Mouse (Mus musculus): Measurements from ENCODE around the gene Adgre5. TPM values are rescaled to one million over a fixed set of nuclear protein-coding genes. Genes with fewer than 3 reads are reported as not detected.

The Adgre5 gene
- polyA plus RNA-seq, 1 experiment from 2014 or later = 17.1 TPM

- Histone ChIP-seq H3K4me1 (replicated peaks; ENCODE audit: control insufficient read depth, insufficient read depth) (no peaks in the 10 kb centered on the region), H3K36me3 (ENCODE audit: control insufficient read depth, insufficient read depth, low read length) (peaks cover 21% of the 10 kb centered on the region), H3K9me3 (ENCODE audit: control insufficient read depth, low read length) (no peaks in the 10 kb centered on the region), H3K4me2 (replicated peaks; ENCODE audit: low read depth) (no peak overlapping the region), H3K27ac (replicated peaks) (no peak overlapping the region), H3K27me3 (ENCODE audit: control insufficient read depth, insufficient read depth, low read length) (no peaks in the 10 kb centered on the region), H3K4me3 (ENCODE audit: low read depth, low read length) (no peak overlapping the region), H3K9ac (ENCODE audit: low read length) (no peak overlapping the region)
- TF ChIP-seq EP300 (optimal IDR thresholded peaks at IDR 0.05) = no peak
- no peak for TF ChIP-seq CTCF (IDR thresholded peaks at IDR 0.05; ENCODE audit: low read depth)
- ATAC-seq (ENCODE audit: low FRiP score, low TSS enrichment) = no peak
- no peak for DNase-seq (ENCODE audit: low spot score)
- WGBS = 95% methylated on average over 9 of the region's 9 CpGs
Observed at GRCm38 (mm10) chr8:83684517-83684916, 56.6 kb downstream of the Adgre5 start.

- TF ChIP-seq EP300 (optimal IDR thresholded peaks at IDR 0.05) (no peak), CTCF (IDR thresholded peaks at IDR 0.05; ENCODE audit: low read depth) (peak; percentile 33)
- 22% methylated on average over 6 of the region's 6 CpGs for WGBS
- H3K36me3 ChIP-seq (ENCODE audit: control insufficient read depth, insufficient read depth, low read length) = peaks cover 28% of the 10 kb centered on the region
Observed at GRCm38 (mm10) chr8:83681099-83681498, 60.0 kb downstream of the Adgre5 start.

GRCm38 (mm10) chr8:83680603-83681002 is 60.5 kb downstream of the Adgre5 start:
- Histone ChIP-seq H3K27ac (replicated peaks) (peak overlapping the region; percentile 30; the same call in 1 of the 2 replicates), H3K27me3 (ENCODE audit: control insufficient read depth, insufficient read depth, low read length) (no peaks in the 10 kb centered on the region), H3K36me3 (ENCODE audit: control insufficient read depth, insufficient read depth, low read length) (peaks cover 26% of the 10 kb centered on the region), H3K9me3 (ENCODE audit: control insufficient read depth, low read length) (no peaks in the 10 kb centered on the region), H3K4me1 (replicated peaks; ENCODE audit: control insufficient read depth, insufficient read depth) (no peaks in the 10 kb centered on the region), H3K4me3 (ENCODE audit: low read depth, low read length) (no peak overlapping the region), H3K9ac (ENCODE audit: low read length) (no peak overlapping the region), H3K4me2 (replicated peaks; ENCODE audit: low read depth) (no peak overlapping the region)
- 60% methylated on average over 5 of the region's 5 CpGs for WGBS
- TF ChIP-seq EP300 (optimal IDR thresholded peaks at IDR 0.05) (no peak), CTCF (IDR thresholded peaks at IDR 0.05; ENCODE audit: low read depth) (no peak)
- no peak for ATAC-seq (ENCODE audit: low FRiP score, low TSS enrichment)
- no peak for DNase-seq (ENCODE audit: low spot score)

More at GRCm38 (mm10) chr8:83681099-83681498, 60.0 kb downstream of the Adgre5 start:
- ATAC-seq (ENCODE audit: low FRiP score, low TSS enrichment) (0 out of 2 replicates have a peak, but pooled peaks have one; percentile 28), DNase-seq (ENCODE audit: low spot score) (no peak)
- no peak overlapping the region for H3K4me2 ChIP-seq (replicated peaks; ENCODE audit: low read depth)
- H3K4me3 ChIP-seq (ENCODE audit: low read depth, low read length) = no peak overlapping the region
- peak overlapping the region; percentile 30; the same call in 1 of the 2 replicates for H3K27ac ChIP-seq (replicated peaks)
- H3K4me1 ChIP-seq (replicated peaks; ENCODE audit: control insufficient read depth, insufficient read depth) = no peaks in the 10 kb centered on the region
- H3K27me3 ChIP-seq (ENCODE audit: control insufficient read depth, insufficient read depth, low read length) = no peaks in the 10 kb centered on the region
- no peak overlapping the region for H3K9ac ChIP-seq (ENCODE audit: low read length)
- no peaks in the 10 kb centered on the region for H3K9me3 ChIP-seq (ENCODE audit: control insufficient read depth, low read length)

- H3K9me3 ChIP-seq (ENCODE audit: control insufficient read depth, low read length) = no peaks in the 10 kb centered on the region
- WGBS = 87% methylated on average over 12 of the region's 12 CpGs
- no peak for ATAC-seq (ENCODE audit: low FRiP score, low TSS enrichment)
- no peak overlapping the region for H3K27ac ChIP-seq (replicated peaks)
- H3K9ac ChIP-seq (ENCODE audit: low read length) = no peak overlapping the region
- H3K4me1 ChIP-seq (replicated peaks; ENCODE audit: control insufficient read depth, insufficient read depth) = no peaks in the 10 kb centered on the region
- no peak for TF ChIP-seq CTCF (IDR thresholded peaks at IDR 0.05; ENCODE audit: low read depth)
- no peak for TF ChIP-seq EP300 (optimal IDR thresholded peaks at IDR 0.05)
- no peak overlapping the region for H3K4me2 ChIP-seq (replicated peaks; ENCODE audit: low read depth)
- no peaks in the 10 kb centered on the region for H3K27me3 ChIP-seq (ENCODE audit: control insufficient read depth, insufficient read depth, low read length)
- no peak overlapping the region for H3K4me3 ChIP-seq (ENCODE audit: low read depth, low read length)
- DNase-seq (ENCODE audit: low spot score) = no peak
- peaks cover 25% of the 10 kb centered on the region for H3K36me3 ChIP-seq (ENCODE audit: control insufficient read depth, insufficient read depth, low read length)
Observed at GRCm38 (mm10) chr8:83679866-83680265, 61.3 kb downstream of the Adgre5 start.

GRCm38 (mm10) chr8:83674497-83674896 is 66.6 kb downstream of the Adgre5 start:
- Histone ChIP-seq H3K4me1 (replicated peaks; ENCODE audit: control insufficient read depth, insufficient read depth) (no peaks in the 10 kb centered on the region), H3K9me3 (ENCODE audit: control insufficient read depth, low read length) (no peaks in the 10 kb centered on the region), H3K36me3 (ENCODE audit: control insufficient read depth, insufficient read depth, low read length) (peaks cover 24% of the 10 kb centered on the region), H3K4me2 (replicated peaks; ENCODE audit: low read depth) (no peak overlapping the region), H3K9ac (ENCODE audit: low read length) (no peak overlapping the region), H3K4me3 (ENCODE audit: low read depth, low read length) (no peak overlapping the region), H3K27me3 (ENCODE audit: control insufficient read depth, insufficient read depth, low read length) (no peaks in the 10 kb centered on the region), H3K27ac (replicated peaks) (no peak overlapping the region)
- no peak for TF ChIP-seq EP300 (optimal IDR thresholded peaks at IDR 0.05)
- TF ChIP-seq CTCF (IDR thresholded peaks at IDR 0.05; ENCODE audit: low read depth) = no peak
- ATAC-seq (ENCODE audit: low FRiP score, low TSS enrichment) = no peak
- WGBS = 86% methylated on average over 5 of the region's 5 CpGs
- DNase-seq (ENCODE audit: low spot score) = no peak

Small RNA genes lying within 50 kb of the gene (microRNA-seq; reads per million reads assigned to microRNA genes)
- not detected for gene Mir1668

Other genes starting within 250 kb of the Adgre5 start
- 0.04 TPM in 1 of 2 replicates, not detected in the other for gene Olfr370, start 205.5 kb downstream of the Adgre5 start, polyA plus RNA-seq (2015; fragmentation: Nextera tagmentation; extraction: Ambion mirVana)
- 327 and 344 TPM in 2 replicates for gene Ndufb7, start 174.7 kb downstream of the Adgre5 start, polyA plus RNA-seq (2015; fragmentation: Nextera tagmentation; extraction: Ambion mirVana)
- gene Tecr, start 133.4 kb downstream of the Adgre5 start, polyA plus RNA-seq (2015; fragmentation: Nextera tagmentation; extraction: Ambion mirVana) = 413 and 424 TPM in 2 replicates
- gene Dnajb1, start 133.1 kb downstream of the Adgre5 start, polyA plus RNA-seq (2015; fragmentation: Nextera tagmentation; extraction: Ambion mirVana) = 36.9 and 39.9 TPM in 2 replicates
- gene Gipc1, start 88.6 kb downstream of the Adgre5 start, polyA plus RNA-seq (2015; fragmentation: Nextera tagmentation; extraction: Ambion mirVana) = 171 and 183 TPM in 2 replicates
- gene Ptger1, start 74.6 kb downstream of the Adgre5 start, polyA plus RNA-seq (2015; fragmentation: Nextera tagmentation; extraction: Ambion mirVana) = 5.6 and 5.9 TPM in 2 replicates
- gene Pkn1, start 42.1 kb downstream of the Adgre5 start, polyA plus RNA-seq (2015; fragmentation: Nextera tagmentation; extraction: Ambion mirVana) = 14.4 and 16.2 TPM in 2 replicates
- gene Ddx39, start 26.1 kb downstream of the Adgre5 start, polyA plus RNA-seq (2015; fragmentation: Nextera tagmentation; extraction: Ambion mirVana) = 83.8 and 86.6 TPM in 2 replicates
- 6.5 and 7.5 TPM in 2 replicates for gene Adgrl1, start 158.8 kb upstream of the Adgre5 start, polyA plus RNA-seq (2015; fragmentation: Nextera tagmentation; extraction: Ambion mirVana)
- gene Gm10644, start 213.9 kb upstream of the Adgre5 start, polyA plus RNA-seq (2015; fragmentation: Nextera tagmentation; extraction: Ambion mirVana) = 0.11 and 0.13 TPM in 2 replicates
- 14.1 and 16.6 TPM in 2 replicates for gene Asf1b, start 214.2 kb upstream of the Adgre5 start, polyA plus RNA-seq (2015; fragmentation: Nextera tagmentation; extraction: Ambion mirVana)
- gene Prkaca, start 231.7 kb upstream of the Adgre5 start, polyA plus RNA-seq (2015; fragmentation: Nextera tagmentation; extraction: Ambion mirVana) = 62.4 and 63.1 TPM in 2 replicates

Data from stomach, postnatal 0 days (tissue).